Mouse (Mus musculus): ENCODE measurements around the gene Ppp2r3c. TPM values are rescaled to one million over a fixed set of nuclear protein-coding genes. Genes with fewer than 3 reads are reported as not detected.
A peak's percentile ranks its signal among the peaks of the same experiment; 100 is the strongest.
"Not testable (repeated sequence)": the region's sequence is repeated elsewhere in the genome, so short reads cannot be mapped to it uniquely, and the experiment has no call there.

Gene Ppp2r3c
- 10 to 100 TPM; 11.9 to 14.4 TPM for total RNA-seq (2021)

- peak; percentile 90 to 91 for DNase-seq
Observed at GRCm38 (mm10) chr12:55302485-55303441, at the start of gene Ppp2r3c. Gene Ppp2r3c, minus strand, starts transcription at chr12:55302998.

- DNase-seq: peak; percentile 14 to 16
Observed at GRCm38 (mm10) chr12:55344583-55344982, 41.8 kb upstream of the Ppp2r3c start.

GRCm38 (mm10) chr12:55343998-55344397, 41.2 kb upstream of the Ppp2r3c start:
- DNase-seq: no peak

GRCm38 (mm10) chr12:55343045-55343444, 40.2 kb upstream of the Ppp2r3c start:
- DNase-seq: not testable (repeated sequence)

GRCm38 (mm10) chr12:55338490-55338889, 35.7 kb upstream of the Ppp2r3c start:
- not testable (repeated sequence) for DNase-seq

GRCm38 (mm10) chr12:55333662-55334061, 30.9 kb upstream of the Ppp2r3c start:
- DNase-seq: no peak

GRCm38 (mm10) chr12:55329351-55329750, 26.6 kb upstream of the Ppp2r3c start:
- no peak for DNase-seq

- no peak for DNase-seq
Observed at GRCm38 (mm10) chr12:55328784-55329183, 26.0 kb upstream of the Ppp2r3c start.

GRCm38 (mm10) chr12:55325702-55326101, 22.9 kb upstream of the Ppp2r3c start:
- DNase-seq: no peak

- no peak for DNase-seq
Observed at GRCm38 (mm10) chr12:55321642-55322291, 19.0 kb upstream of the Ppp2r3c start.

GRCm38 (mm10) chr12:55315192-55315591, 12.4 kb upstream of the Ppp2r3c start:
- peak; percentile 16 to 40 for DNase-seq

- no peak for DNase-seq
Observed at GRCm38 (mm10) chr12:55313901-55314300, 11.1 kb upstream of the Ppp2r3c start.

GRCm38 (mm10) chr12:55311841-55312240, 9.0 kb upstream of the Ppp2r3c start:
- DNase-seq: no peak

- DNase-seq: no peak
Observed at GRCm38 (mm10) chr12:55309501-55309900, 6.7 kb upstream of the Ppp2r3c start.

- no peak for DNase-seq
Observed at GRCm38 (mm10) chr12:55308731-55309130, 5.9 kb upstream of the Ppp2r3c start.

GRCm38 (mm10) chr12:55307566-55307965, 4.8 kb upstream of the Ppp2r3c start:
- DNase-seq: no peak

GRCm38 (mm10) chr12:55306371-55306770, 3.6 kb upstream of the Ppp2r3c start:
- no peak for DNase-seq

GRCm38 (mm10) chr12:55301472-55302300, 1.1 kb downstream of the Ppp2r3c start:
- DNase-seq: no peak

- no peak for DNase-seq
Observed at GRCm38 (mm10) chr12:55300820-55301351, 1.9 kb downstream of the Ppp2r3c start.

GRCm38 (mm10) chr12:55299336-55299735, 3.5 kb downstream of the Ppp2r3c start, which contains the start of gene 1110008L16Rik:
Gene 1110008L16Rik, plus strand, starts transcription at chr12:55299577.
- DNase-seq: no peak

GRCm38 (mm10) chr12:55298112-55298511, 4.7 kb downstream of the Ppp2r3c start:
- DNase-seq: no peak

GRCm38 (mm10) chr12:55277583-55277982, 25.2 kb downstream of the Ppp2r3c start:
- DNase-seq: not testable (repeated sequence)

Measured in layer of hippocampus, postnatal 36 days (tissue).